Mouse (Mus musculus): ENCODE data around the gene Cdca8.

GRCm38 (mm10) chr4:124986739-124987710 is 47.9 kb upstream of the Cdca8 start:
- TF ChIP-seq CTCF (IDR thresholded peaks at IDR 0.05; ENCODE audit: low read depth) (no peak), EP300 (IDR thresholded peaks at IDR 0.05; ENCODE audit: low read depth) (no peak)

Data from heart, postnatal 0 days (tissue).